Mouse (Mus musculus) neural tube, embryonic 14.5 days (tissue): ENCODE data around the gene Msl1. TPM values are rescaled to one million over a fixed set of nuclear protein-coding genes. Genes with fewer than 3 reads are reported as not detected.

Experiments
- ATAC-seq: fragments of 200-750 bp; cut with Nextera tagmentation; 2 replicates; pipeline ENCODE4 v1.8.0; 2017; ENCODE audit warnings: low read depth, mild to moderate bottlenecking, moderate TSS enrichment, moderate library complexity
- H3K27ac ChIP-seq: fragments of 300-500 bp; sonication (generic); 2 replicates; pipeline ENCODE4 v1.5.1; 2014; ENCODE audit warnings: low read depth, mild to moderate bottlenecking, control low read depth, low read length, moderate library complexity, mixed read lengths
- H3K27me3 ChIP-seq: fragments of 300-500 bp; sonication (generic); 2 replicates; pipeline ENCODE4 v1.6.1; 2014; ENCODE audit warnings: low read length; ENCODE audit not compliant: control insufficient read depth, insufficient read depth
- H3K36me3 ChIP-seq: fragments of 300-500 bp; sonication (generic); 2 replicates; pipeline ENCODE4 v1.6.1; 2014; ENCODE audit warnings: low read length, mixed read lengths; ENCODE audit not compliant: control insufficient read depth, insufficient read depth
- H3K4me1 ChIP-seq: fragments of 300-500 bp; sonication (generic); 2 replicates; pipeline ENCODE4 v1.6.1; 2014; ENCODE audit warnings: low read length; ENCODE audit not compliant: control insufficient read depth, insufficient read depth
- H3K4me2 ChIP-seq: fragments of 300-500 bp; sonication (generic); 2 replicates; pipeline ENCODE4 v1.6.1; 2014; ENCODE audit warnings: mild to moderate bottlenecking, low read depth, low read length, control low read depth
- H3K4me3 ChIP-seq: fragments of 300-500 bp; sonication (generic); 2 replicates; pipeline ENCODE4 v1.5.1; 2014; ENCODE audit warnings: low read depth, low read length, control low read depth, mixed read lengths
- H3K9ac ChIP-seq: fragments of 300-500 bp; sonication (generic); replicated peaks from 2 replicates; pipeline ENCODE4 v1.6.1; 2014; ENCODE audit warnings: low read depth, mild to moderate bottlenecking, control low read depth, low read length, mixed read lengths
- H3K9me3 ChIP-seq: fragments of 300-500 bp; sonication (generic); 2 replicates; pipeline ENCODE4 v1.6.1; 2016; ENCODE audit warnings: low read length; ENCODE audit not compliant: control insufficient read depth
- WGBS: fragments of 180-500 bp; shearing (Covaris S2); extraction: QIAGEN DNeasy Blood & Tissue Kit; methylation state at CpG from one replicate; pipeline ENCODE4 v1.1.7; 2014; 5-methylcytosine and 5-hydroxymethylcytosine counted together
- polyA plus RNA-seq: library from polyadenylated mRNA; unstranded; fragments of >200 nt; fragmentation: Nextera tagmentation; extraction: Ambion mirVana; gene quantifications from 2 replicates; pipeline ENCODE4 v1.2.1, GENCODE M21; 2014

The Msl1 gene
- polyA plus RNA-seq, 1 experiment from 2014 or later: 24.2 TPM

DNA sequence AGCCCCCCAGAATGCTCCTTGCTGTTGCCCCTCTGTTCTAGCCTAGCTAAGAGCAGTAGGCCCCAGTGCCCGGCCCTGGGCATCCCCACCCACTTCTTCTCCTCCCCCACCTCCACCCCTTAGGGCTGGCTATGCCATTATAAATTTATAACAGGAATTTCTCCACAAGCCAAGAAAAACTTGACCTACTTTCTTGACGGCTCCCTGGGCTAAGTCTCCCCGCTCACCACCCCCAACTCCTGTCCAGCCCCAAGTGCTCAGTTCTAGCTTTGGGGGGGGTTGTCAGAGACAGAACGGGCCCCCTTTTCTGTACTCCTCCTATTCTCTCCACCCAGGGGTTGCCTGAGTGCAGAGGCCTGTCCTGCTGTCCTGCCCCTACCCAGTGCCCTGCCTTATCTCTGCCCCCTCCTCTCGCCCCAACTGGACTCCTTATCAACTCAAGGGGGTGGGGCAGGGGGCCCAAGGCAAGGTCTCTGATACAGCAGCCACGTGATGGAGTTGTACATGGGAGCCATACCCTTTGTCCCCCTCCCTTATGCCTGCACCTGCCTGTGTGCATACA lies 44.0 kb upstream of the Msl1 start:
- Histone ChIP-seq H3K4me3 (no peak overlapping the region), H3K27ac (peak overlapping the region; percentile 93), H3K9ac (no peak overlapping the region; the same call in 1 of the 2 replicates), H3K27me3 (no peaks in the 10 kb centered on the region), H3K4me1 (peaks cover 66% of the 10 kb centered on the region), H3K4me2 (peak overlapping the region; percentile 70; the same call in 1 of the 2 replicates), H3K9me3 (no peaks in the 10 kb centered on the region), H3K36me3 (peaks cover 11% of the 10 kb centered on the region; the same call in 1 of the 2 replicates)
- ATAC-seq: no peak
- WGBS: 31% methylated on average over 6 of the region's 6 CpGs

DNA sequence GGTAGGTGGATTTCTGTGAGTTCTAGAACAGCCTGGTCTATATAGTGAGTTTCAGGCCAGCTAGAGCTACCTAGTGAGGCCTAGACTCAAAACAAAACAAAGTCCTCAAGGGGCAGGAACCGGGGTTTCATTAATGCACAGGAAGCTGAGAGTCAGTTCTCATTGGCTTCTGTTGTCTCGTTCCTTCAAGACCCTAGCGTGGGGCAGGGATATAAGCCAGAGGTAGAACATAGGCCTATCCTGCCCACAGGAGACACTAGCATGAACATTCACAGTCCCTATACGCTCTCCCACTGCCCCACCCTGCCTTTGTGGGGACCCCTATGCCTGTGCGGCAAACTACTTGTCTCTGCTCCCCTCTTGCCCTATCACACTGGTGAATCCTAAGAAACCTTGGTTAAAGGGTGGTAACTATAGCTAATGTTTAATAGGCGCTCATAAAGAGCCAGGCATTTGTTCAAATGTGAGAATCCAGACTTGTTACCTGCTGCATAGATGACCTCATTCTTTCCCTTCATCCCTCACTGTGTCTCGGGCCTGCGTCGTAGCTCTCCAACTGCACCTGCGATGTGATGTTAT lies 42.7 kb upstream of the Msl1 start:
- H3K4me1 ChIP-seq: peaks cover 55% of the 10 kb centered on the region
- H3K9me3 ChIP-seq: no peaks in the 10 kb centered on the region
- H3K9ac ChIP-seq: no peak overlapping the region
- 91% methylated on average over 10 of the region's 10 CpGs for WGBS
- no peaks in the 10 kb centered on the region for H3K27me3 ChIP-seq
- no peak for ATAC-seq
- no peak overlapping the region for H3K4me2 ChIP-seq
- H3K27ac ChIP-seq: no peak overlapping the region; the same call in 1 of the 2 replicates
- peaks cover 22% of the 10 kb centered on the region; the same call in 1 of the 2 replicates for H3K36me3 ChIP-seq
- no peak overlapping the region for H3K4me3 ChIP-seq

DNA sequence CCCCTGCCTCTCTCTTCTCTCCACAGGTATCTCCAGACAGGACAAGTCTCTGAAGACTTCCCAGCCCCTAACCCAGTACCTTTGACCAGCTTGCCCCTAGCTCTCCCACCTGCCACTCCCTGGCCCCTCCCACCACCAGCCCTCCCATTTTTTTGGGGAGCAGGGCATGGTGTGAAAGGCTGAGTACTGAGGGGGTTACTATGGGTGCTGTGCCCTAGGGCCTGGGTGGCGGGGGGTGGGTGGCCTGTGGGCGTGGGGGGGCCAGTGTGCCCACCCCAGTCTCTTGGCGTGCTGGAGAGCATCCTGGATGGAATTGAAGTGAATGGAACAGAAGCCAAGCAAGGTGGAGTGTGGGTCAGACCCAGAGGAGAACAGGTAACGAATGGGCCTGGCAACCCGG lies 42.1 kb upstream of the Msl1 start:
- no peak for ATAC-seq
- H3K27ac ChIP-seq: no peak overlapping the region
- no peak overlapping the region for H3K4me2 ChIP-seq
- H3K36me3 ChIP-seq: peaks cover 24% of the 10 kb centered on the region; the same call in 1 of the 2 replicates
- WGBS: 88% methylated on average over 5 of the region's 5 CpGs
- H3K4me1 ChIP-seq: peaks cover 50% of the 10 kb centered on the region
- H3K27me3 ChIP-seq: no peaks in the 10 kb centered on the region
- no peak overlapping the region for H3K9ac ChIP-seq
- no peaks in the 10 kb centered on the region for H3K9me3 ChIP-seq
- no peak overlapping the region for H3K4me3 ChIP-seq

DNA sequence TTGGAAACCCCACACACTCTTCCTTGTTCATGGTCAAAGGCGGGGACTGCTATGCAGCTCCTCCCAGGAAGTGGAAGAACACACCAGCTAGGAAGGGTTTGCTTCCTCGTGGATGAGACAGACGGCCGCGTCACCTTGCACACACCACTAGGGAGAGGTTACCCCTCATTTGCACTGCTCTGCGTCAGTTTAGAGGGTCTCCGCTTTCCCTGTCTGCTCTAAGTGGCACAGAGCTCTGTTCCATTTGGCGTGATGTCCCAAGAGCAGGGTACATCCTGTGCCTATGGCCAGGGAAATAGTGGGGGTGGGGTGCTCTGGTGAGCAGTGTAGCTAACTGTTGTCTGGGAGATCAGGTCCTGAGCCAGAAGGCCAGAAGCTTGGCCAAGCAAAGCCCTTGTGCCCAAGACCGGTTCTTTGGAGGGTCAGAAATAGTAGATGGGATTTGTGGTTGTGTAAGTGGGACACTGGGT lies 41.1 kb upstream of the Msl1 start:
- no peak overlapping the region for H3K9ac ChIP-seq

DNA sequence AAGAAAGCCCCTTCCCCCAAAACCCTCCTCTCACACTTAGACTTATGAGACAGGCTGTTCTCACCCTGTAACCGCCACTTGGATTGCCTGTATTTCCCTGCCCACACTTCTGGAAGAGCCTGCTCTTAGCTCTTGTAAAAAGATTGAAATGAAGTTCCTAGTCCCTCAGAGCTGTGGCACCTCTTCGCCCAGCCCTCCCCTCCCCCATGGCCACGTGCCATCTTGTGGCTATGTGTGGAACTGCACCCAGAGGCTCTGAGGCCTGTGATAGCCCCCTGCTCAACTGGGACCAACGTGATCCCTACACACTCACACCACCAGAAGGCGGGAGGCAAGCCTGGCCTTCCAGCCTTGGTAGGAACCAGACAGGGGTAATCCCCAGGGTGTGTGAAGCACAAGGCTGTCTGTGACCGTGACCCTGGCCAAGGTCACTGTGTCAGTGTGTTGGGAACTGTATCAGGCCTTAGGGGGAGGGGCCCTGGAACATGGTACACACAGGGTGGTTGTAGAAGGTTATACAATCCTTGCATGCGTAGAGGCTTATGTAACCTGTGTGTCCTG lies 40.6 kb upstream of the Msl1 start:
- H3K9ac ChIP-seq: no peak overlapping the region
- peak; percentile 13; the same call in 1 of the 2 replicates for ATAC-seq
- no peaks in the 10 kb centered on the region for H3K9me3 ChIP-seq
- no peak overlapping the region for H3K4me2 ChIP-seq
- no peak overlapping the region; the same call in 1 of the 2 replicates for H3K27ac ChIP-seq
- H3K27me3 ChIP-seq: no peaks in the 10 kb centered on the region
- peaks cover 27% of the 10 kb centered on the region; the same call in 1 of the 2 replicates for H3K36me3 ChIP-seq
- peaks cover 35% of the 10 kb centered on the region for H3K4me1 ChIP-seq
- WGBS: 21% methylated on average over 7 of the region's 7 CpGs
- no peak overlapping the region for H3K4me3 ChIP-seq

More for the DNA sequence above, 41.1 kb upstream of the Msl1 start:
- peaks cover 41% of the 10 kb centered on the region for H3K4me1 ChIP-seq
- H3K27me3 ChIP-seq: no peaks in the 10 kb centered on the region
- ATAC-seq: no peak
- H3K4me2 ChIP-seq: no peak overlapping the region
- H3K4me3 ChIP-seq: no peak overlapping the region
- peaks cover 27% of the 10 kb centered on the region; the same call in 1 of the 2 replicates for H3K36me3 ChIP-seq
- H3K27ac ChIP-seq: no peak overlapping the region; the same call in 1 of the 2 replicates
- WGBS: 60% methylated on average over 9 of the region's 9 CpGs
- no peaks in the 10 kb centered on the region for H3K9me3 ChIP-seq

- Histone ChIP-seq H3K9me3 (no peaks in the 10 kb centered on the region), H3K4me1 (peaks cover 24% of the 10 kb centered on the region), H3K9ac (no peak overlapping the region), H3K4me2 (no peak overlapping the region), H3K36me3 (peaks cover 27% of the 10 kb centered on the region; the same call in 1 of the 2 replicates), H3K27me3 (no peaks in the 10 kb centered on the region), H3K4me3 (no peak overlapping the region), H3K27ac (no peak overlapping the region)
- 94% methylated on average over 6 of the region's 6 CpGs for WGBS
- no peak for ATAC-seq
These were observed 39.5 kb upstream of the Msl1 start for GRCm38 (mm10) chr11:98755726-98756380.

GRCm38 (mm10) chr11:98756711-98757110 lies 38.6 kb upstream of the Msl1 start:
- H3K4me1 ChIP-seq: peaks cover 15% of the 10 kb centered on the region
- H3K9ac ChIP-seq: no peak overlapping the region
- H3K36me3 ChIP-seq: peaks cover 32% of the 10 kb centered on the region; the same call in 1 of the 2 replicates
- WGBS: 86% methylated on average over 12 of the region's 12 CpGs
- H3K27me3 ChIP-seq: no peaks in the 10 kb centered on the region
- no peak overlapping the region for H3K4me3 ChIP-seq
- no peaks in the 10 kb centered on the region for H3K9me3 ChIP-seq
- H3K4me2 ChIP-seq: no peak overlapping the region
- H3K27ac ChIP-seq: no peak overlapping the region
- ATAC-seq: no peak

GRCm38 (mm10) chr11:98761939-98762338 lies 33.4 kb upstream of the Msl1 start:
- Histone ChIP-seq H3K9ac (no peak overlapping the region), H3K27ac (no peak overlapping the region), H3K4me3 (no peak overlapping the region), H3K9me3 (no peaks in the 10 kb centered on the region), H3K4me2 (no peak overlapping the region), H3K36me3 (peaks cover 45% of the 10 kb centered on the region), H3K27me3 (no peaks in the 10 kb centered on the region), H3K4me1 (peaks cover 15% of the 10 kb centered on the region)
- 92% methylated on average over 4 of the region's 4 CpGs for WGBS
- ATAC-seq: no peak
